In the genomic region with DNA sequence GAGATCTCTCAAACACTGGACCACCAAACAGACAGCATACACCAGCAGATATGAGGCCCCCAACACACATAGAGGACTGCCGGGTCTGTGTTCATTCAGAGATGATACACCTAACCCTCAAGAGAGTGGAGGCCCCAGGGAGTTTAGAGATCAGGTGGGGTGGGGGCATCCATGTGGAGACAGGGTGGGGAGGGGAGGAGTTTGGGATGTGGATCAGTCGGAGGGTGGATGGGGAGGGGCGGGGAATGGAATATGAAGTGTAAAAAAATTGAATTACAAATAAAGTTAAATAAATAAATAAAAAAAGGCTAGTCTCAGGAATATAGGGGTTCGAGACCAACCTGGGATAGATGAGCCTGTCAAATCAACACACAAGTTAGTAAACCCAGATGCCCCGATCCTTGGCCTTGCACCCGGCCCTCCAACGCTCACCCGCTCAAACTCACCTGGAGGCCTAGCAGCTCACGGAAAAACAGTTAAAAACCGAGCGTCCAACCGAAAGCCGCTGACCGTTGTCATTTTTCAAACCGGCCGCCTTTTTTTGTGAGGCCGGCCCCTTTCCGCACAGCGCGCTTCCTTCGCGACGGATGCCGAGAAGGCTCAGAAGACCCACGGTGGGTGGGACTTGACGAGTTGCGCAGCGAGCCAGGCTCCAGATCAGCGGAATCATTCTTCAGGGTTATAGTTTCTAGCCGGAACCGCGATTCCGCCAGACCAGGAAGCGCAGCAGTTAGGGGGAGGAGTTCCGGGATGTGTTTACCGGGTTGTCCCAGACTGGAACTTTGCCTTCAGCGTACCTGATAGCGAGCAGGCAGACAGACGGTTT, we compare ENCODE assay signal across 8 mouse cellular contexts. TPM values are rescaled to one million over a fixed set of nuclear protein-coding genes. Genes with fewer than 3 reads are reported as not detected.
DNase-seq lines count a peak whose midpoint lies in the region; ATAC-seq and TF ChIP-seq lines count a peak whose summit lies in the region.

A gene (minus strand): TSS at position 589 of the 826 bp plus-strand sequence.

- under 1% methylated on average over 39 of the region's 39 CpGs for WGBS in heart, embryonic 12.5 days
- whole genome bisulfite sequencing in kidney, postnatal 0 days: under 1% methylated on average over 39 of the region's 39 CpGs
- under 1% methylated on average over 39 of the region's 39 CpGs for WGBS in liver, embryonic 11.5 days
- under 1% methylated on average over 39 of the region's 39 CpGs for WGBS in stomach, embryonic 14.5 days

- no peaks in the 10 kb centered on the region for H3K27me3 ChIP-seq in heart, embryonic 12.5 days (replicated peaks)
- H3K27me3 ChIP-seq in kidney, postnatal 0 days (ENCODE audit: insufficient read depth, low read length): no peaks in the 10 kb centered on the region
- H3K27me3 ChIP-seq in liver, embryonic 11.5 days (replicated peaks; ENCODE audit: control insufficient read depth, insufficient read depth, low read length): no peaks in the 10 kb centered on the region
- no peaks in the 10 kb centered on the region for H3K27me3 ChIP-seq in stomach, embryonic 14.5 days (ENCODE audit: control insufficient read depth, insufficient read depth, low read length)

- H3K4me1 ChIP-seq in heart, embryonic 12.5 days (replicated peaks): peaks cover 10% of the 10 kb centered on the region
- H3K4me1 ChIP-seq in kidney, postnatal 0 days (replicated peaks; ENCODE audit: insufficient read depth, low read length): no peaks in the 10 kb centered on the region
- peaks cover 9% of the 10 kb centered on the region for H3K4me1 ChIP-seq in liver, embryonic 11.5 days (replicated peaks; ENCODE audit: control insufficient read depth, insufficient read depth, low read length)
- H3K4me1 ChIP-seq in stomach, embryonic 14.5 days (ENCODE audit: control insufficient read depth, insufficient read depth, low read length): 0 out of 2 replicates have a peak, but pooled peaks cover 4% of the 10 kb centered on the region

- peak; percentile 96 for ATAC-seq in erythroid progenitor cell, adult 5-6 weeks (replicated peaks; ENCODE audit: low FRiP score, poor library complexity, severe bottlenecking)
- ATAC-seq in heart, embryonic 12.5 days (ENCODE audit: insufficient number of reproducible peaks, low FRiP score): peak; percentile 98
- ATAC-seq in kidney, postnatal 0 days (replicated peaks; ENCODE audit: low FRiP score, low read depth): peak; percentile 99
- ATAC-seq in liver, embryonic 11.5 days (replicated peaks; ENCODE audit: low FRiP score): peak; percentile 96
- peak; percentile 94 for ATAC-seq in stomach, embryonic 14.5 days (ENCODE audit: insufficient number of reproducible peaks, insufficient read depth, low FRiP score, low read depth)

- peak within 1 kb of the TSS; percentile 85 for H3K27ac ChIP-seq in heart, embryonic 12.5 days (ENCODE audit: poor library complexity, severe bottlenecking)
- peak within 1 kb of the TSS; percentile 83 for H3K27ac ChIP-seq in kidney, postnatal 0 days
- H3K27ac ChIP-seq in liver, embryonic 11.5 days (ENCODE audit: low read depth, low read length): peak within 1 kb of the TSS; percentile 52; the same call in 1 of the 2 replicates
- peak within 1 kb of the TSS; percentile 53; the same call in 1 of the 2 replicates for H3K27ac ChIP-seq in stomach, embryonic 14.5 days (ENCODE audit: low read length)

- DNase-seq in CD4-positive helper T cell, adult 2 months (ENCODE audit: low read depth, low spot score): peak; percentile 98
- peak; percentile 97 for DNase-seq in brain, embryonic 18.5 days (ENCODE audit: low read depth, low spot score)
- peak; percentile 98 for DNase-seq in kidney, postnatal 0 days (ENCODE audit: low spot score)
- DNase-seq in liver, embryonic 11.5 days (ENCODE audit: low spot score): peak; percentile 96
- DNase-seq in naive thymus-derived CD4-positive, alpha-beta T cell, adult 2 months (ENCODE audit: low read depth): peak; percentile 99

- H3K9me3 ChIP-seq in heart, embryonic 12.5 days (replicated peaks): no peaks in the 10 kb centered on the region
- H3K9me3 ChIP-seq in kidney, postnatal 0 days (replicated peaks; ENCODE audit: low read length): no peaks in the 10 kb centered on the region
- no peaks in the 10 kb centered on the region for H3K9me3 ChIP-seq in liver, embryonic 11.5 days (ENCODE audit: control insufficient read depth, low read length)
- H3K9me3 ChIP-seq in stomach, embryonic 14.5 days (ENCODE audit: control insufficient read depth, low read depth, low read length): no peaks in the 10 kb centered on the region

- peaks cover 19% of the 10 kb centered on the region for H3K36me3 ChIP-seq in heart, embryonic 12.5 days
- H3K36me3 ChIP-seq in kidney, postnatal 0 days (ENCODE audit: insufficient read depth, low read length): 0 out of 2 replicates have a peak, but pooled peaks cover 6% of the 10 kb centered on the region
- peaks cover 3% of the 10 kb centered on the region; the same call in 1 of the 2 replicates for H3K36me3 ChIP-seq in liver, embryonic 11.5 days (ENCODE audit: control insufficient read depth, insufficient read depth, low read length)
- H3K36me3 ChIP-seq in stomach, embryonic 14.5 days (ENCODE audit: control insufficient read depth, insufficient read depth, low read length): peaks cover 4% of the 10 kb centered on the region; the same call in 1 of the 2 replicates

- H3K4me3 ChIP-seq in heart, embryonic 12.5 days: peak within 1 kb of the TSS; percentile 89
- H3K4me3 ChIP-seq in kidney, postnatal 0 days (replicated peaks; ENCODE audit: low read depth, low read length): peak within 1 kb of the TSS; percentile 48
- H3K4me3 ChIP-seq in liver, embryonic 11.5 days (ENCODE audit: low read depth, low read length): peak within 1 kb of the TSS; percentile 78
- H3K4me3 ChIP-seq in stomach, embryonic 14.5 days (ENCODE audit: low read depth, low read length): peak within 1 kb of the TSS; percentile 61

- peak within 1 kb of the TSS; percentile 76 for H3K4me2 ChIP-seq in heart, embryonic 12.5 days
- H3K4me2 ChIP-seq in kidney, postnatal 0 days (ENCODE audit: low read length): peak within 1 kb of the TSS; percentile 73
- H3K4me2 ChIP-seq in liver, embryonic 11.5 days: peak within 1 kb of the TSS; percentile 70
- peak within 1 kb of the TSS; percentile 68 for H3K4me2 ChIP-seq in stomach, embryonic 14.5 days (replicated peaks; ENCODE audit: low read depth, low read length)

- TF ChIP-seq CTCF in kidney, postnatal 0 days (IDR thresholded peaks at IDR 0.05; ENCODE audit: low read depth): 0 out of 2 replicates have a peak, but pooled peaks have one; percentile 2

- peak within 1 kb of the TSS; percentile 79 for H3K9ac ChIP-seq in heart, embryonic 12.5 days
- peak within 1 kb of the TSS; percentile 63 for H3K9ac ChIP-seq in kidney, postnatal 0 days (ENCODE audit: low read depth, low read length)
- H3K9ac ChIP-seq in liver, embryonic 11.5 days (ENCODE audit: low read depth, low read length): peak within 1 kb of the TSS; percentile 78
- H3K9ac ChIP-seq in stomach, embryonic 14.5 days (replicated peaks; ENCODE audit: low read depth, low read length): peak within 1 kb of the TSS; percentile 63

RNA-seq across cellular contexts. Expression of the gene that starts here (rescaled TPM):
- total RNA-seq in erythroid progenitor cell, adult 5-6 weeks (2015; ENCODE audit: low replicate concordance): 190 and 204 TPM in 2 replicates
- 314 and 340 TPM in 2 replicates for total RNA-seq in erythroid progenitor cell, adult 5-6 weeks (2017; ENCODE audit: low replicate concordance)
- 45.6 and 48.2 TPM in 2 replicates for polyA plus RNA-seq in heart, embryonic 12.5 days (2016; fragmentation: Nextera tagmentation; extraction: Ambion mirVana)
- 25.9 and 31.9 TPM in 2 replicates for polyA plus RNA-seq in kidney, postnatal 0 days (2015; fragmentation: Nextera tagmentation; extraction: Ambion mirVana)
- 60.7 and 65.2 TPM in 2 replicates for polyA plus RNA-seq in liver, embryonic 11.5 days (2014; fragmentation: Nextera tagmentation; extraction: Ambion mirVana)
- polyA plus RNA-seq in stomach, embryonic 14.5 days (2014; fragmentation: Nextera tagmentation; extraction: Ambion mirVana): 52.0 and 53.0 TPM in 2 replicates

Comparison
In these comparisons a context has a peak if more than half of its experiments do, and no peak if none do; other contexts are left out.
1. Peak in every context shown above with its lines: DNase-seq, ATAC-seq, H3K4me3 ChIP-seq and H3K27ac ChIP-seq.